28 mouse cellular contexts compared by ENCODE assay signal in genomic region chr8:29695698-29696097, GRCm38 (mm10).
DNase-seq lines count a peak whose midpoint lies in the region; ATAC-seq and TF ChIP-seq lines count a peak whose summit lies in the region.
"Had no signal": no experiment of that assay in that cellular context is flagged by ENCODE, and none has a peak within 500 bp of the region (broad histone marks: within the 10 kb centered on the region; RNA-seq: fewer than 3 reads in every experiment).

No protein-coding gene starts in this region.

- H3K79me2 ChIP-seq in liver, adult 2 months (ENCODE audit: control insufficient read depth, insufficient read depth, low read length) = no peaks in the 10 kb centered on the region

- no peak overlapping the region for H3K4me2 ChIP-seq in liver, embryonic 11.5 days
- H3K4me2 ChIP-seq: heart, embryonic 13.5 days; hindbrain, embryonic 14.5 days; limb, embryonic 15.5 days; liver, embryonic 15.5 days; lung, embryonic 15.5 days; midbrain, embryonic 12.5 days; neural tube, embryonic 12.5 days had no signal

- no peak overlapping the region for H3K9ac ChIP-seq in liver, adult 2 months (ENCODE audit: low read depth, low read length)
- H3K9ac ChIP-seq in liver, embryonic 11.5 days (ENCODE audit: low read depth, low read length) = no peak overlapping the region
- H3K9ac ChIP-seq: heart, embryonic 13.5 days; hindbrain, embryonic 14.5 days; limb, embryonic 15.5 days; liver, embryonic 15.5 days; lung, embryonic 15.5 days; midbrain, embryonic 12.5 days; neural tube, embryonic 12.5 days had no signal

- H3K9me3 ChIP-seq in liver, embryonic 11.5 days (ENCODE audit: control insufficient read depth, low read length) = no peaks in the 10 kb centered on the region
- H3K9me3 ChIP-seq: heart, embryonic 13.5 days; limb, embryonic 10.5 days; limb, embryonic 15.5 days; liver, embryonic 15.5 days; lung, embryonic 15.5 days; megakaryocyte, embryonic 14.5 days; midbrain, embryonic 12.5 days; neural tube, embryonic 12.5 days had no signal

- H3K4me1 ChIP-seq in liver, adult 2 months (ENCODE audit: control insufficient read depth, insufficient read depth, low read length) = no peaks in the 10 kb centered on the region
- H3K4me1 ChIP-seq in liver, embryonic 11.5 days (replicated peaks; ENCODE audit: control insufficient read depth, insufficient read depth, low read length) = no peaks in the 10 kb centered on the region
- H3K4me1 ChIP-seq: heart, embryonic 13.5 days; limb, embryonic 10.5 days; limb, embryonic 15.5 days; liver, embryonic 15.5 days; lung, embryonic 15.5 days; megakaryocyte, embryonic 14.5 days; midbrain, embryonic 12.5 days; neural tube, embryonic 12.5 days had no signal

- no peak for ATAC-seq in liver, embryonic 11.5 days (replicated peaks; ENCODE audit: low FRiP score)
- ATAC-seq in megakaryocyte, adult 5-6 weeks (ENCODE audit: poor library complexity, severe bottlenecking) = no peak
- no peak for ATAC-seq in inflammation-experienced regulatory T-cells, adult 6 months
- ATAC-seq: forebrain, embryonic 16.5 days; Patski had no signal

- 2% methylated on average over 1 of the region's 1 CpGs for WGBS in liver, adult 2 months
- WGBS in liver, embryonic 11.5 days = 41% methylated on average over 1 of the region's 1 CpGs

- H3K36me3 ChIP-seq in liver, adult 2 months (ENCODE audit: control insufficient read depth, insufficient read depth, low read length) = no peaks in the 10 kb centered on the region
- H3K36me3 ChIP-seq in liver, embryonic 11.5 days (ENCODE audit: control insufficient read depth, insufficient read depth, low read length) = no peaks in the 10 kb centered on the region
- H3K36me3 ChIP-seq: heart, embryonic 13.5 days; limb, embryonic 10.5 days; limb, embryonic 15.5 days; liver, embryonic 15.5 days; lung, embryonic 15.5 days; midbrain, embryonic 12.5 days; neural tube, embryonic 12.5 days had no signal

- TF ChIP-seq CTCF in liver, adult 2 months (IDR thresholded peaks at IDR 0.05; ENCODE audit: low read depth, low read length) = no peak

- TF ChIP-seq POLR2A in liver, adult 2 months (IDR thresholded peaks at IDR 0.05; ENCODE audit: extremely low read depth, insufficient read depth, low read length) = no peak

- no peak overlapping the region for H3K27ac ChIP-seq in liver, adult 2 months (replicated peaks; ENCODE audit: insufficient read depth, low read depth, low read length)
- H3K27ac ChIP-seq in liver, embryonic 11.5 days (ENCODE audit: low read depth, low read length) = no peak overlapping the region
- H3K27ac ChIP-seq: heart, embryonic 13.5 days; hindbrain, embryonic 14.5 days; limb, embryonic 10.5 days; limb, embryonic 15.5 days; liver, embryonic 15.5 days; lung, embryonic 15.5 days; midbrain, embryonic 12.5 days; neural tube, embryonic 12.5 days had no signal

- no peak overlapping the region for H3K4me3 ChIP-seq in liver, adult 2 months (ENCODE audit: insufficient read depth, low read depth, low read length)
- H3K4me3 ChIP-seq in liver, embryonic 11.5 days (ENCODE audit: low read depth, low read length) = no peak overlapping the region
- H3K4me3 ChIP-seq: erythroblast, embryonic 14.5 days; heart, embryonic 13.5 days; limb, embryonic 10.5 days; limb, embryonic 15.5 days; liver, embryonic 15.5 days; lung, embryonic 15.5 days; megakaryocyte, embryonic 14.5 days; midbrain, embryonic 12.5 days; myocyte; neural tube, embryonic 12.5 days had no signal

- no peaks in the 10 kb centered on the region for H3K27me3 ChIP-seq in liver, adult 2 months (ENCODE audit: control insufficient read depth, insufficient read depth, low read length)
- H3K27me3 ChIP-seq in liver, embryonic 11.5 days (replicated peaks; ENCODE audit: control insufficient read depth, insufficient read depth, low read length) = no peaks in the 10 kb centered on the region
- H3K27me3 ChIP-seq: heart, embryonic 13.5 days; limb, embryonic 15.5 days; liver, embryonic 15.5 days; lung, embryonic 15.5 days; megakaryocyte, embryonic 14.5 days; midbrain, embryonic 12.5 days; neural tube, embryonic 12.5 days; Patski had no signal

- peak; percentile 66 for DNase-seq in liver, adult 2 months (ENCODE audit: extremely low read depth, low read depth, low spot score)
- no peak for DNase-seq in liver, embryonic 11.5 days (ENCODE audit: low spot score)
- DNase-seq in kidney, adult 9 months = peak; percentile 82
- DNase-seq in kidney, postnatal 10 days = peak; percentile 7
- no peak for DNase-seq in urinary bladder, postnatal 25 days (ENCODE audit: low spot score)
- DNase-seq: adrenal gland, postnatal 25 days; cerebellum, adult 11-12 months; cerebellum, adult 9-11 months; heart, postnatal 10 days; layer of hippocampus, adult 9-11 months; lung, postnatal 36 days; thymus, adult 2 months; thymus, postnatal 36 days had no signal

Comparison
In these comparisons a context has a peak if more than half of its experiments do, and no peak if none do; other contexts are left out.
1. DNase-seq: peak in liver, adult 2 months (single experiment), kidney, adult 9 months (single experiment) and kidney, postnatal 10 days (single experiment); none in liver, embryonic 11.5 days (single experiment) and urinary bladder, postnatal 25 days (single experiment).